Mouse (Mus musculus) neural tube, embryonic 11.5 days (tissue): ENCODE measurements at regions not wholly inside any gene's neighbourhood (a gene's known extent, or its start where the extent isn't known, plus 50 kb on each side); places are given as distances from the start of the nearest gene placed in this dataset.

Experiments
- ATAC-seq: fragments of 200-750 bp; cut with Nextera tagmentation; 2 replicates; pipeline ENCODE4 v1.8.0; 2017; ENCODE audit warnings: moderate number of reproducible peaks, mild to moderate bottlenecking, moderate TSS enrichment, moderate library complexity; ENCODE audit not compliant: insufficient read depth, low FRiP score, low TSS enrichment
- DNase-seq: peaks from one replicate; pipeline ENCODE4 v3.0.0-alpha.2; 2015; ENCODE audit warnings: low spot score
- H3K27ac ChIP-seq: fragments of 300-500 bp; sonication (generic); 2 replicates; pipeline ENCODE4 v1.5.1; 2014; ENCODE audit warnings: low read depth, mild to moderate bottlenecking, low read length
- H3K27me3 ChIP-seq: fragments of 300-500 bp; sonication (generic); 2 replicates; pipeline ENCODE4 v1.6.1; 2014; ENCODE audit warnings: mild to moderate bottlenecking, low read length, mixed read lengths; ENCODE audit not compliant: control insufficient read depth, insufficient read depth
- H3K36me3 ChIP-seq: fragments of 300-500 bp; sonication (generic); 2 replicates; pipeline ENCODE4 v1.6.1; 2014; ENCODE audit warnings: mild to moderate bottlenecking, low read length, moderate library complexity, mixed read lengths; ENCODE audit not compliant: control insufficient read depth, insufficient read depth
- H3K4me1 ChIP-seq: fragments of 300-500 bp; sonication (generic); 2 replicates; pipeline ENCODE4 v1.6.1; 2014; ENCODE audit warnings: low read length, mixed read lengths; ENCODE audit not compliant: control insufficient read depth, insufficient read depth
- H3K4me2 ChIP-seq: fragments of 300-500 bp; sonication (generic); 2 replicates; pipeline ENCODE4 v1.6.1; 2014; ENCODE audit warnings: low read depth, mild to moderate bottlenecking, moderate library complexity
- H3K4me3 ChIP-seq: fragments of 300-500 bp; sonication (generic); 2 replicates; pipeline ENCODE4 v1.5.1; 2014; ENCODE audit warnings: low read depth, low read length
- H3K9ac ChIP-seq: fragments of 300-500 bp; sonication (generic); 2 replicates; pipeline ENCODE4 v1.6.1; 2014; ENCODE audit warnings: mild to moderate bottlenecking, low read length
- H3K9me3 ChIP-seq: fragments of 300-500 bp; sonication (generic); 2 replicates; pipeline ENCODE4 v1.6.1; 2016; ENCODE audit warnings: low read length; ENCODE audit not compliant: control insufficient read depth
- WGBS: fragments of 180-500 bp; shearing (Covaris S2); extraction: QIAGEN DNeasy Blood & Tissue Kit; methylation state at CpG from one replicate; pipeline ENCODE4 v1.1.7; 2014; 5-methylcytosine and 5-hydroxymethylcytosine counted together

DNA sequence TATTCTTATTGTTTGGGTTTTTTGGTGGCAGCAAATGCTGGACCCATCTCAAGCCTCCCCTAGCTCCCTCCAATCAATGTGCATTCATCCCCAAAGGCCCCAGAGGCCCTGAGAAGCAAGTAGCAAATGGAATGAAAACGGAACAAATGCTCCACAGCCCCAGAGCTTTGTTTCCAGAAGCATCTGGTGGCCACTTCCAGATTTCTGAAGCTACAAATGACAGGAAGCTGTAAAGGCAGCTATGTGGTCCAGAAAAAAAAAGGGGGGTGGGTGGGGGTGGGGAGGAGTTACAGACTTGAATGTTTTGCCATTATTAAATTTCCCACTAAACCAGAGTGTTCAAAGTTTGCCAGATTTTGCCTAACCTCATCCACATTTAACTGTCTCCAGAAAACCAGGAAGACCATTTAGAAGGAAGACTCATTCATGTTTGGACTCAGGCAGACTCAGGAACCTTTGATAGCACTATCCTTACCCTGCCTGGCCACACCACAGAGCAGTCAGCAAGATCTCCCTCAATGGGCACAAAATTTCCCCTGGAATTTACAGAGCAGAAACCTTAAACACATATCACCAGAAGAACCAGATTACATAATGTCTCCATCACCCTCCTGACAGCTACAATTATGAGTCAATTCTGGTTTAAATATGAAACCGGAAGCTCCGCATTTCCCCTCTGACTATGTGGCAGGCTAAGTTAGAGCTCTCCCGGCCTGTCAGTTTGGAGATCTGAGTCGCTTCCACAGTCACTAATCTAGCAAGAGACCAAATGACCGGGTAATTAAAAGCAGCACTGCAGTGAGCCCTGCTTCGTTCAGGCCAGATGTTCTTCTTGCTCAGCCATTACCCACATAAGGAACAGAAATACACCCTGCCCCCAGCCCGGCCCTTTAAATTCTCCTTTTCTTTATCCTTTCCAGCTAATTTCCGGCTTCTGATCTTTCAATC lies 93.4 kb downstream of the Tmco5 start:
- Histone ChIP-seq H3K4me2 (peak overlapping the region; percentile 5; the same call in 1 of the 2 replicates), H3K4me1 (peaks cover 29% of the 10 kb centered on the region), H3K9ac (no peak overlapping the region), H3K36me3 (no peaks in the 10 kb centered on the region), H3K9me3 (no peaks in the 10 kb centered on the region), H3K27me3 (no peaks in the 10 kb centered on the region), H3K4me3 (no peak overlapping the region), H3K27ac (0 out of 2 replicates have a peak overlapping the region, but pooled peaks have one; percentile 29)
- DNase-seq (peak; percentile 59), ATAC-seq (no peak)
- 9% methylated on average over 9 of the region's 9 CpGs for WGBS

DNA sequence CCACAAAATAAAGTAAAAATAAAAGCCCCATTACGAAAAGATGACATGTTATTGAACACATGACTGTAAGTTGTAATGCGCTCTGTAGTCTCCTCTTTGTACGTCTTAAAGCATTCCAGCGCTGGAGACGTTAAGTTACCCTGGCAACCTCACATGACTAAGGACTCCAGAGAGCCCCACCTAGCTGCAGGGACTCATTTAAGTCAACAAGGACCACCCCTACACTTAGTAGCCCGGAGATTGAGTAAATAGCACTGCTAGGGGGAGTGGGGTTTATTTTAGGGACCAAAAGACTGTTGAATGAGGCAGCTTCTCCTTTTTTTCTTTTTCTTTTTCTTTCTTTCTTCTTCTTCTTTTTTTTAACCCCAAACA lies 94.1 kb downstream of the Tmco5 start:
- ATAC-seq (no peak), DNase-seq (peak; percentile 56)
- WGBS = under 1% methylated on average over 6 of the region's 6 CpGs
- Histone ChIP-seq H3K4me2 (peak overlapping the region; percentile 5; the same call in 1 of the 2 replicates), H3K9me3 (no peaks in the 10 kb centered on the region), H3K36me3 (no peaks in the 10 kb centered on the region), H3K27ac (no peak overlapping the region), H3K4me3 (no peak overlapping the region), H3K27me3 (no peaks in the 10 kb centered on the region), H3K4me1 (peaks cover 34% of the 10 kb centered on the region), H3K9ac (no peak overlapping the region)

DNA sequence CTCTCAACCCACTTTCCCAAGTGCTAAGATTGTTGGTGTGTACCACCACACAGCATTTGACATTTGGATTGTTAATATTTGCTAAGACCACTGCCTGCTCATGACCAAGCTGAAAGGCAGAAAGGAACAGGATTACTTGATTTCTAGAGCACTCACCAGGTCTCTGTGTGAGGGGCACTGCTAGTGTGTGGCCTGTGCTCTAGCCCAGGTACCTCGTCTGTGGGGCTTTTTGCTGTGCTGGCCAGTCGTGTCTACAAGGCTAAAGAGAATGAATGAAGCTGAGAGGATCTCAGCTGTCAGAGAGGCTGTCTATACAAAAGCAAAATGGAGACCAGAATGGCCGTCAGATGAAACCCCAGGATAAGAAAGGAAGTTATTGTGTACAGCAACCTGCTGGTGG lies 95.0 kb downstream of the Tmco5 start:
- no peak for DNase-seq
- no peak for ATAC-seq
- H3K36me3 ChIP-seq = no peaks in the 10 kb centered on the region
- H3K4me2 ChIP-seq = no peak overlapping the region
- peaks cover 40% of the 10 kb centered on the region for H3K4me1 ChIP-seq
- H3K27me3 ChIP-seq = no peaks in the 10 kb centered on the region
- H3K27ac ChIP-seq = no peak overlapping the region
- H3K9ac ChIP-seq = no peak overlapping the region
- WGBS = 28% methylated on average over 3 of the region's 3 CpGs
- H3K9me3 ChIP-seq = no peaks in the 10 kb centered on the region
- H3K4me3 ChIP-seq = no peak overlapping the region

DNA sequence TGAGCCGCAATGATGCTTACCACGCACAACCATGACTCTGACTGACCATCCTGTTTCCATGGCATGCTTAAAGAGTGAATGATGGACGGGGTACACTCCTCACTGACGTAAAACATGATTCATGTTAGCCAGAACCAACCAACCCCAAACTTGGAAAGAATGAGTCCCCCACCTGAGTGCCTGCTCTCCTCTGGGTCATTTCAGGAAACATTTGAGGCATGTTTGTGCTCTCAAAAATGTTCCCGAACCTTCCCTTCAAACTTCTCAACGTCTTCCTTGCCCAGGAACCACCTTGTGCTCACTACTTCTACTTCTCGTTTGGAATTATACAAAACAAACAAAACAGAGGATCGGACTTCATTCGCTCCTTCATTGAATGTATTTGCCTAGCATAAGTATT lies 95.7 kb downstream of the Tmco5 start:
- no peak overlapping the region for H3K9ac ChIP-seq
- no peak overlapping the region for H3K27ac ChIP-seq
- H3K4me3 ChIP-seq = no peak overlapping the region
- DNase-seq = no peak
- peaks cover 45% of the 10 kb centered on the region for H3K4me1 ChIP-seq
- no peaks in the 10 kb centered on the region for H3K9me3 ChIP-seq
- WGBS = 75% methylated on average over 9 of the region's 9 CpGs
- no peak overlapping the region for H3K4me2 ChIP-seq
- no peaks in the 10 kb centered on the region for H3K36me3 ChIP-seq
- no peak for ATAC-seq
- no peaks in the 10 kb centered on the region for H3K27me3 ChIP-seq

DNA sequence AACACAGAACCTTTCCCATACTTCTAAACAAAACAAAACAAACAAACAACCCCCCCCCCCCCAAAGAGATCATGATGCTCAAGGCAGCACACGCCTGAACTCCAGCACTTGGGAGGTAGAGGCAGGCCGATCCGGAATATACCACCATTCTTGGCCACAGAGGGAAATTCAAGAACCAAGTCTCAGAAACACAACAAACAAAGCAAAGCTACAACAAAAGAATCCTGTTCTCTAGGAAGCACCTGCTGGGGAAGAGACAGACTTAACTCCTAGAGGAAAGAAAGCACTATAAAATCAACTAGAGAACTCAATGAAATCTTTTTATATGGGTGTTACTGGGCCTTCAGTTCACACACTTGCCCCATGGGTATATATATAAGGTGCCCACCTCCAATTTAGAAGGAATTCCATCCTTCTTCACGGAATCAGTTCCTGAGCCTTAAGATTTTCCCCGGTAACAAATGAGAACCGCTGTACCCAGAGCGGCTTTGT lies 96.1 kb downstream of the Tmco5 start:
- peaks cover 49% of the 10 kb centered on the region for H3K4me1 ChIP-seq
- no peaks in the 10 kb centered on the region for H3K27me3 ChIP-seq
- no peak for ATAC-seq
- no peaks in the 10 kb centered on the region for H3K9me3 ChIP-seq
- DNase-seq = peak; percentile 14
- WGBS = 12% methylated on average over 7 of the region's 7 CpGs
- no peaks in the 10 kb centered on the region for H3K36me3 ChIP-seq
- H3K9ac ChIP-seq = no peak overlapping the region
- no peak overlapping the region for H3K4me3 ChIP-seq
- H3K4me2 ChIP-seq = peak overlapping the region; percentile 61
- peak overlapping the region; percentile 97 for H3K27ac ChIP-seq

DNA sequence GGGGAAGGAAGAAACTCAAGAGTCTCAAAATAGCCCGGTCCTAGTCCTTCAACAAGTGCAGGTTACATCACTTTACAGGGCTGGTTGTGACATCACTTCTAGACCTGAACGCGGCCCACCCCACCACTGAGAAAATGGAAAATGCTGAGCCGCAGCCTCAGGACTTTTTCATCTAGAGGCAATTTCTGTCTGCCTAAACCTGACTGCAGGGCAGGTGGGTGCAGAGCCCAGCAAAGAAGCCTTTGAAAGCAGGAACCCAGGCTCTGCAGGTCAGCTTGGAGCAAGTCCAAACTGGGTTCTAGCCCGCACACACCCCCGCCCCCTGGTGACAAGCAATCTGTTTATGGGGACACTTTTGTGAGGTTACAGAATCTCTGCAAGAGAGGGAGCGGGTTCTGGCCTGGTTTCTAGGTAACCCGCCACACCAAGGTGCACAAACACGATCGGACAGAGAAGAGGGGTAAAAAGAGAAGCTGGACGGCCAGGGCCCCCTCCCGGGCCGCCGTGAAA lies 96.7 kb downstream of the Tmco5 start:
- ATAC-seq (peak; percentile 33), DNase-seq (no peak)
- H3K9me3 ChIP-seq = no peaks in the 10 kb centered on the region
- H3K27me3 ChIP-seq = no peaks in the 10 kb centered on the region
- peak overlapping the region; percentile 34 for H3K4me3 ChIP-seq
- peak overlapping the region; percentile 73 for H3K9ac ChIP-seq
- no peaks in the 10 kb centered on the region for H3K36me3 ChIP-seq
- H3K27ac ChIP-seq = peak overlapping the region; percentile 97
- peaks cover 54% of the 10 kb centered on the region for H3K4me1 ChIP-seq
- 2% methylated on average over 14 of the region's 14 CpGs for WGBS
- H3K4me2 ChIP-seq = peak overlapping the region; percentile 61

DNA sequence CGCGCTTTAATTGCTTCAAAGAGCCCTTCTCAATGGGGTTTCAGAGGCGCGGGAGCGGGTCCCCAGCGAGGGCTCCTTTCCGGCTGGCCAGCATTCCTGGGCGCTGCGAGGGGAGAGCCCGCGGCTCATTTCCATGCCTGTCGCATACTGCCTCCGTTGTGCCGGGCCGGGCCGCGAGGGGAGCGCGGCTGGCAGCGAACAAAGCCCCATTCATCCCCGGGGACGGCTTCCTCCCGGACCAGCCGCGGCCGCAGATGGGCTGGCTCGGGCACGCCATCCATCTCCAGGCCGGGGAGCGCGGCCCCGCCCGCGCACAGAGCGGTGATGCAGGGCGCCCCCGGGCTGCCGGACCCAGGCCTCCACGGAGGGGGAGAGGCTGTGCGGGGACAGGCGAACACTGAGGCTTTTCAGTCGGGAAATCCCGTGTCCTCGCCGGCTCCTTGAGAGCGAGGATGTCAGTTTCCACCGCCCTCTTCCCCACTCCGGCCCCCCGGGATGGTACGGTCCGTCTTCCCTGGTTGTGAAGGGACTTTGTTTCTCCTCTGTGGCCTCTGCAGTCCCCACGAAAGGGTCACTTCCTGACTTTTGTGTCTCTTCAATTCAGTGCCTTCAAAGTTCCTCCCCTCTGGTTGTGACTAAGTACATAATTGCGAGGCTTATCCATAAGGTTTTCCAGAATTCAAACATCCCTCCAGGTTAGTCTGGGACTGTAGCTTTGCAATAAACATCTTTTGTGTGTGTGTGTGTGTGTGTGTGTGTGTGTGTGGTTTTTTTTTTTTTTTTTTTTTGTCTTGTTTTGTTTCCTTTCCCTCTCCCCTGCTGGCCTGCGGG lies 97.3 kb downstream of the Tmco5 start:
- H3K36me3 ChIP-seq = no peaks in the 10 kb centered on the region
- H3K9me3 ChIP-seq = no peaks in the 10 kb centered on the region
- peak overlapping the region; percentile 97 for H3K27ac ChIP-seq
- ATAC-seq = peak; percentile 93
- WGBS = under 1% methylated on average over 43 of the region's 54 CpGs
- DNase-seq = peak; percentile 97
- H3K4me1 ChIP-seq = peaks cover 54% of the 10 kb centered on the region
- H3K4me2 ChIP-seq = peak overlapping the region; percentile 61
- no peaks in the 10 kb centered on the region for H3K27me3 ChIP-seq
- peak overlapping the region; percentile 73 for H3K9ac ChIP-seq
- H3K4me3 ChIP-seq = peak overlapping the region; percentile 34

DNA sequence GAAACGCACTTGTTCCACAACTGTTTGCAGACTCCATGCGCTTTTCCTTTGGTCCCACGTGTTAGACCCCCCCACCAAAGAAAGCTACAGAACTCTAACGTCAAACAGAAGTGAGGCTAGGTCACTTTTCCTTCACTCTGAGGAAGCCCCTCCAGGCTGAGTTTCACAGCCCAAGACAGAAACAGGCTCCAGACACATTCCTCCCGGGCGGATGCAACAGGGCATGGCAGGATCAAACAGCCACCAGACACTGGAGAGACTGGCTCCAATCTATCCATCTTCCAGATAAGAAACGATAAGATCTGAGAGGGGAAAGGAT lies 97.9 kb downstream of the Tmco5 start:
- H3K36me3 ChIP-seq = no peaks in the 10 kb centered on the region
- H3K9me3 ChIP-seq = no peaks in the 10 kb centered on the region
- H3K27me3 ChIP-seq = no peaks in the 10 kb centered on the region
- DNase-seq (peak; percentile 73), ATAC-seq (no peak)
- H3K4me2 ChIP-seq = peak overlapping the region; percentile 61
- H3K9ac ChIP-seq = peak overlapping the region; percentile 73
- H3K4me1 ChIP-seq = peaks cover 54% of the 10 kb centered on the region
- H3K27ac ChIP-seq = peak overlapping the region; percentile 97
- under 1% methylated on average over 7 of the region's 7 CpGs for WGBS
- H3K4me3 ChIP-seq = peak overlapping the region; percentile 34
